Mouse (Mus musculus) mouse embryonic stem cell (cell line): ENCODE results near the gene Cfd.

Experiments
- in situ Hi-C, 2 experiments: fragments of 300-500 bp; cut with MboI; formaldehyde crosslinking; loops; 1 replicate in 1 of 2; 3 replicates in 1 of 2; pipeline ENCODE4 v1.14.3; 2019 to 2020; ENCODE audit warnings: low sequenced_read_pairs in 2 of 2, low pct_unique_long_range_greater_than_20kb in 1 of 2, mixed read lengths in 1 of 2; ENCODE audit not compliant: unreplicated experiment in 1 of 2

Cfd gene

DNA sequence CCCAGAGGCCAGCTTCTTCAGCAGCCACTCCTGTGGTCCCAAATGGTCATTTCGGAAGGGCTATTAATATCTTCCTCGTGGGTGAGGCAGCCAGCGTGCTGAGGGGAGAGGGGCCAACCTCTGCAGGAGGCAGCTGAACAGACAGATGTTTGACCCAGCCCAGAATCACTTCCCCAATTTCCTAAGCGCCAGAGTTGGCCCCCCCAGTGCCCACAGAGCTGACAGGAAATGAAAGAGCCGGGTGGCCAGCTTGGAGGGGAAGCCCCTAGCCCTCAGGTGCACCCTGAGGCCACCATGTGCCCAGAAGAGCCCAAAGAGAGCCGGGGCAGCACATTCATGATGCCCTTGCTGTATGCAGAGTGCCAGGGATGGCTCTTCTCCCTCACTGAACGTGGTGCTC, 50.1 kb downstream of the Cfd start:
- in situ Hi-C loops = no loop called here
